Mouse (Mus musculus): ENCODE data around the gene Cad. TPM values are rescaled to one million over a fixed set of nuclear protein-coding genes. Genes with fewer than 3 reads are reported as not detected.
"Not testable (repeated sequence)": the region's sequence is repeated elsewhere in the genome, so short reads cannot be mapped to it uniquely, and the experiment has no call there.

Gene Cad
- total RNA-seq (2017), result 10.6 and 19.6 TPM in 2 replicates

GRCm38 (mm10) chr5:31054261-31055215 lies at the start of gene Cad:
Gene Cad, plus strand, starts transcription at chr5:31054780.
- peak; percentile 87 for ATAC-seq (ENCODE audit: extremely low read depth, insufficient number of reproducible peaks, low FRiP score, poor library complexity, severe bottlenecking)

- ATAC-seq (ENCODE audit: extremely low read depth, insufficient number of reproducible peaks, low FRiP score, poor library complexity, severe bottlenecking), result no peak
Measured at GRCm38 (mm10) chr5:31012737-31013136, 41.8 kb upstream of the Cad start.

- no peak for ATAC-seq (ENCODE audit: extremely low read depth, insufficient number of reproducible peaks, low FRiP score, poor library complexity, severe bottlenecking)
Measured at GRCm38 (mm10) chr5:31015913-31016312, 38.7 kb upstream of the Cad start.

- not testable (repeated sequence) for ATAC-seq (ENCODE audit: extremely low read depth, insufficient number of reproducible peaks, low FRiP score, poor library complexity, severe bottlenecking)
Measured at GRCm38 (mm10) chr5:31021790-31022189, 32.8 kb upstream of the Cad start.

GRCm38 (mm10) chr5:31022690-31023089 lies 31.9 kb upstream of the Cad start:
- no peak for ATAC-seq (ENCODE audit: extremely low read depth, insufficient number of reproducible peaks, low FRiP score, poor library complexity, severe bottlenecking)

- no peak for ATAC-seq (ENCODE audit: extremely low read depth, insufficient number of reproducible peaks, low FRiP score, poor library complexity, severe bottlenecking)
Measured at GRCm38 (mm10) chr5:31023254-31023653, 31.3 kb upstream of the Cad start.

- no peak for ATAC-seq (ENCODE audit: extremely low read depth, insufficient number of reproducible peaks, low FRiP score, poor library complexity, severe bottlenecking)
Measured at GRCm38 (mm10) chr5:31024641-31025040, 29.9 kb upstream of the Cad start.

- no peak for ATAC-seq (ENCODE audit: extremely low read depth, insufficient number of reproducible peaks, low FRiP score, poor library complexity, severe bottlenecking)
Measured at GRCm38 (mm10) chr5:31030926-31031325, 23.7 kb upstream of the Cad start.

GRCm38 (mm10) chr5:31031508-31031907 lies 23.1 kb upstream of the Cad start:
- no peak for ATAC-seq (ENCODE audit: extremely low read depth, insufficient number of reproducible peaks, low FRiP score, poor library complexity, severe bottlenecking)

- no peak for ATAC-seq (ENCODE audit: extremely low read depth, insufficient number of reproducible peaks, low FRiP score, poor library complexity, severe bottlenecking)
Measured at GRCm38 (mm10) chr5:31034669-31035068, 19.9 kb upstream of the Cad start.

GRCm38 (mm10) chr5:31036556-31036955 lies 18.0 kb upstream of the Cad start:
- not testable (repeated sequence) for ATAC-seq (ENCODE audit: extremely low read depth, insufficient number of reproducible peaks, low FRiP score, poor library complexity, severe bottlenecking)

- ATAC-seq (ENCODE audit: extremely low read depth, insufficient number of reproducible peaks, low FRiP score, poor library complexity, severe bottlenecking), result no peak
Measured at GRCm38 (mm10) chr5:31038171-31038845, 16.3 kb upstream of the Cad start.

GRCm38 (mm10) chr5:31046416-31046815 lies 8.2 kb upstream of the Cad start:
- ATAC-seq (ENCODE audit: extremely low read depth, insufficient number of reproducible peaks, low FRiP score, poor library complexity, severe bottlenecking), result no peak

- ATAC-seq (ENCODE audit: extremely low read depth, insufficient number of reproducible peaks, low FRiP score, poor library complexity, severe bottlenecking), result no peak
Measured at GRCm38 (mm10) chr5:31047074-31047473, 7.5 kb upstream of the Cad start.

- peak; percentile 84 for ATAC-seq (ENCODE audit: extremely low read depth, insufficient number of reproducible peaks, low FRiP score, poor library complexity, severe bottlenecking)
Measured at GRCm38 (mm10) chr5:31047848-31048762, 6.5 kb upstream of the Cad start, which contains the start of gene Atraid. Gene Atraid, plus strand, starts transcription at chr5:31048312.

- peak; percentile 34; the same call in 1 of the 2 replicates for ATAC-seq (ENCODE audit: extremely low read depth, insufficient number of reproducible peaks, low FRiP score, poor library complexity, severe bottlenecking)
Measured at GRCm38 (mm10) chr5:31048763-31049641, 5.6 kb upstream of the Cad start, which contains the start of gene Slc5a6. Gene Slc5a6, minus strand, starts transcription at chr5:31048924.

GRCm38 (mm10) chr5:31050427-31050826 lies 4.2 kb upstream of the Cad start:
- ATAC-seq (ENCODE audit: extremely low read depth, insufficient number of reproducible peaks, low FRiP score, poor library complexity, severe bottlenecking), result no peak

- ATAC-seq (ENCODE audit: extremely low read depth, insufficient number of reproducible peaks, low FRiP score, poor library complexity, severe bottlenecking), result not testable (repeated sequence)
Measured at GRCm38 (mm10) chr5:31053728-31054127, 852 bp upstream of the Cad start.

Data from neutrophil, adult 5-6 weeks (primary cell).